Mouse (Mus musculus): ENCODE results near the gene Stx5a.
A peak's percentile ranks its signal among the peaks of the same experiment; 100 is the strongest.
"Not testable (repeated sequence)": the region's sequence is repeated elsewhere in the genome, so short reads cannot be mapped to it uniquely, and the experiment has no call there.

Stx5a gene

GRCm38 (mm10) chr19:8716767-8717475 lies 24.3 kb upstream of the Stx5a start:
- no peak for DNase-seq

GRCm38 (mm10) chr19:8718357-8718756 lies 22.9 kb upstream of the Stx5a start:
- peak; percentile 73 for DNase-seq

- not testable (repeated sequence) for DNase-seq
Measured at GRCm38 (mm10) chr19:8719037-8719436, 22.2 kb upstream of the Stx5a start.

- DNase-seq = no peak
Measured at GRCm38 (mm10) chr19:8721378-8721777, 19.8 kb upstream of the Stx5a start.

GRCm38 (mm10) chr19:8722021-8722420 lies 19.2 kb upstream of the Stx5a start:
- no peak for DNase-seq

- no peak for DNase-seq
Measured at GRCm38 (mm10) chr19:8722559-8722906, 18.7 kb upstream of the Stx5a start.

- DNase-seq = peak; percentile 99
Measured at GRCm38 (mm10) chr19:8722907-8723573, 18.2 kb upstream of the Stx5a start, which contains the start of gene Slc3a2. TSS of gene Slc3a2 (minus strand) at chr19:8723369.

- DNase-seq = peak; percentile 24
Measured at GRCm38 (mm10) chr19:8723574-8724346, 17.5 kb upstream of the Stx5a start.

GRCm38 (mm10) chr19:8724392-8724791 lies 16.8 kb upstream of the Stx5a start:
- DNase-seq = no peak

- no peak for DNase-seq
Measured at GRCm38 (mm10) chr19:8725081-8725613, 16.1 kb upstream of the Stx5a start.

GRCm38 (mm10) chr19:8726609-8727390 lies 14.4 kb upstream of the Stx5a start:
- no peak for DNase-seq

- no peak for DNase-seq
Measured at GRCm38 (mm10) chr19:8727495-8728114, 13.6 kb upstream of the Stx5a start.

- not testable (repeated sequence) for DNase-seq
Measured at GRCm38 (mm10) chr19:8728335-8729099, 12.7 kb upstream of the Stx5a start.

GRCm38 (mm10) chr19:8734334-8734733 lies 6.9 kb upstream of the Stx5a start:
- no peak for DNase-seq

- DNase-seq = peak; percentile 94
Measured at GRCm38 (mm10) chr19:8735389-8736159, 5.6 kb upstream of the Stx5a start, which contains the start of gene Wdr74. TSS of gene Wdr74 (plus strand) at chr19:8735827.

- peak; percentile 29 for DNase-seq
Measured at GRCm38 (mm10) chr19:8736160-8736467, 5.1 kb upstream of the Stx5a start.

GRCm38 (mm10) chr19:8738911-8739310 lies 2.3 kb upstream of the Stx5a start:
- DNase-seq = no peak

- DNase-seq = no peak
Measured at GRCm38 (mm10) chr19:8739646-8740045, 1.6 kb upstream of the Stx5a start.

- no peak for DNase-seq
Measured at GRCm38 (mm10) chr19:8740603-8741002, 610 bp upstream of the Stx5a start, which contains the start of gene 1700092M07Rik. TSS of gene 1700092M07Rik (plus strand) at chr19:8740718.

- DNase-seq = no peak
Measured at GRCm38 (mm10) chr19:8742176-8742575, 963 bp downstream of the Stx5a start.

- no peak for DNase-seq
Measured at GRCm38 (mm10) chr19:8745382-8745781, 4.2 kb downstream of the Stx5a start.
